Mouse (Mus musculus) CH12.LX (cell line): ENCODE data around the gene Macrod2.
A peak's percentile ranks its signal among the peaks of the same experiment; 100 is the strongest.

Experiments used
- CHD1 ChIP-seq: IDR thresholded peaks from 2 replicates; pipeline ENCODE4 v1.6.1; 2012; ENCODE audit warnings: low read depth, low read length, improper control_type of control experiment, inconsistent platforms
- CTCF ChIP-seq, 2 experiments: IDR thresholded peaks in 1 of 2; conservative IDR thresholded peaks in 1 of 2; 2 replicates each; pipeline ENCODE4 v1.5.1; 2011 to 2012; ENCODE audit warnings: low read depth in 2 of 2, low read length in 2 of 2, improper control_type of control experiment in 1 of 2, inconsistent platforms in 1 of 2, mild to moderate bottlenecking in 1 of 2, moderate library complexity in 1 of 2
- ELF1 ChIP-seq: IDR thresholded peaks from 2 replicates; pipeline ENCODE4 v1.6.1; 2014; ENCODE audit warnings: low read depth, mild to moderate bottlenecking, inconsistent platforms, low read length, improper control_type of control experiment
- EP300 ChIP-seq: IDR thresholded peaks from 2 replicates; pipeline ENCODE4 v1.6.1; 2011; ENCODE audit warnings: low read length, improper control_type of control experiment
- ETS1 ChIP-seq: conservative IDR thresholded peaks from 2 replicates; pipeline ENCODE4 v1.6.1; 2012; ENCODE audit warnings: low read depth, mild to moderate bottlenecking, inconsistent platforms, low read length, improper control_type of control experiment, moderate library complexity
- GABPA ChIP-seq: IDR thresholded peaks from 2 replicates; pipeline ENCODE4 v1.6.1; 2012; ENCODE audit warnings: low read depth, low read length, improper control_type of control experiment, inconsistent platforms; ENCODE audit not compliant: insufficient replicate concordance
- HCFC1 ChIP-seq: IDR thresholded peaks from 2 replicates; pipeline ENCODE4 v1.6.1; 2012; ENCODE audit warnings: low read depth, mild to moderate bottlenecking, inconsistent platforms, low read length, improper control_type of control experiment
- MYC ChIP-seq: IDR thresholded peaks from 2 replicates; pipeline ENCODE4 v1.6.1; 2011; ENCODE audit warnings: low read depth, mild to moderate bottlenecking, improper control_type of control experiment, low read length
- POLR2A ChIP-seq: IDR thresholded peaks from 2 replicates; pipeline ENCODE4 v1.6.1; 2011; ENCODE audit warnings: low read depth, mild to moderate bottlenecking, improper control_type of control experiment, low read length
- SIN3A ChIP-seq: IDR thresholded peaks from 2 replicates; pipeline ENCODE4 v1.6.1; 2012; ENCODE audit warnings: low read length, improper control_type of control experiment, inconsistent platforms
- TBP ChIP-seq: conservative IDR thresholded peaks from 2 replicates; pipeline ENCODE4 v1.6.1; 2011; ENCODE audit warnings: low read depth, low read length, improper control_type of control experiment
- ZC3H11A ChIP-seq: IDR thresholded peaks from 2 replicates; pipeline ENCODE4 v1.6.1; 2012; ENCODE audit warnings: low read depth, mild to moderate bottlenecking, inconsistent platforms, low read length, improper control_type of control experiment

DNA sequence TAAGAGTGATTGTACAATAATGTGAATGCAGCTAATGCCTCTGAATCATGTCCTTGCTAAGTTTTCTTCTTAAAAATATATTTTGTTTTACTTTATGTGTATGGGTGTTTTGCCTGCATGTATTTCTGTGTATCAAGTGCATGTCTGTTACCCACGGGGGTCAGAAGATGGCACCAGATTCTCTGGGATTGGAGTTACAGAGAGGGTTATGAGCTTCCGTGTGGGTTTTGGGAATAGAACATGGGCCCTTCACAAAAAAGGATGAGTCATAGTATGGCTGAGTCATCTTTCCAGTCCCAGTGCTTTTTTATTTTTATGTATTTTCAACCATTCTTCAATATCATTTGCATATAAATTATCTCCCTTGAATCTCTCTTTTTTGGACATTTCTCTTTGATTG lies 135.1 kb downstream of the Macrod2 start:
- TF ChIP-seq CTCF (conservative IDR thresholded peaks at IDR 0.05 in 1 of 2, IDR thresholded peaks at IDR 0.05 in 1 of 2; ENCODE audit: low read depth in 2 of 2, low read length in 2 of 2) (peak in 1 of 2 experiments; percentile 24; a peak in 1 of 4 replicates), ELF1 (no peak), HCFC1 (no peak), POLR2A (no peak), SIN3A (no peak), MYC (no peak), GABPA (no peak), CHD1 (no peak), TBP (no peak), ETS1 (no peak), ZC3H11A (no peak), EP300 (no peak)
